Mouse (Mus musculus) adrenal gland, postnatal 14 days (tissue): Measurements from ENCODE around the gene Bhlhe40. TPM values are rescaled to one million over a fixed set of nuclear protein-coding genes. Genes with fewer than 3 reads are reported as not detected.

ENCODE experiments used
- DNase-seq: peaks from one replicate; pipeline ENCODE4 v3.0.0; 2021; ENCODE audit warnings: mixed read lengths
- long read RNA-seq, 2 experiments: library from polyadenylated mRNA; stranded (forward); transcript quantifications; one replicate each; pipeline ENCODE4 v2.0.0; 2021
- total RNA-seq: library from RNA; stranded (reverse); gene quantifications from 2 replicates; pipeline ENCODE4 v1.2.3, GENCODE M21; 2021

Bhlhe40 gene
- total RNA-seq: 67.2 and 108 TPM in 2 replicates
- long read RNA-seq, experiment 1, transcript Bhlhe40-201 (5 exons, 3,113 nt): major isoform, 123 of 144 reads
- long read RNA-seq, experiment 1, transcript Bhlhe40-204 (1 exons, 2,620 nt): minor isoform, 14 of 144 reads
- long read RNA-seq, experiment 1, partial matches to known transcripts: 0 of 144 reads
- long read RNA-seq, experiment 1, other reads (novel, unspliced or antisense): 7 of 144 reads
- long read RNA-seq, experiment 2, transcript Bhlhe40-201 (5 exons, 3,113 nt): major isoform, 72 of 84 reads
- long read RNA-seq, experiment 2, transcript Bhlhe40-204 (1 exons, 2,620 nt): minor isoform, 9 of 84 reads
- long read RNA-seq, experiment 2, partial matches to known transcripts: 0 of 84 reads
- long read RNA-seq, experiment 2, other reads (novel, unspliced or antisense): 3 of 84 reads

- peak; percentile 96 for DNase-seq
Measured at GRCm38 (mm10) chr6:108660206-108660877, at the start of gene Bhlhe40. Bhlhe40 (plus strand) TSS chr6:108660629.

- no peak for DNase-seq
Measured at GRCm38 (mm10) chr6:108611663-108612062, 48.8 kb upstream of the Bhlhe40 start.

- DNase-seq: no peak
Measured at GRCm38 (mm10) chr6:108618025-108618424, 42.4 kb upstream of the Bhlhe40 start.

- no peak for DNase-seq
Measured at GRCm38 (mm10) chr6:108623028-108623565, 37.3 kb upstream of the Bhlhe40 start.

GRCm38 (mm10) chr6:108624915-108625314, 35.5 kb upstream of the Bhlhe40 start:
- no peak for DNase-seq

- DNase-seq: no peak
Measured at GRCm38 (mm10) chr6:108630701-108631100, 29.7 kb upstream of the Bhlhe40 start.

GRCm38 (mm10) chr6:108638157-108638833, 22.1 kb upstream of the Bhlhe40 start:
- no peak for DNase-seq

GRCm38 (mm10) chr6:108642020-108642419, 18.4 kb upstream of the Bhlhe40 start:
- DNase-seq: peak; percentile 12

GRCm38 (mm10) chr6:108643035-108643434, 17.4 kb upstream of the Bhlhe40 start:
- DNase-seq: no peak

- DNase-seq: no peak
Measured at GRCm38 (mm10) chr6:108644311-108644710, 16.1 kb upstream of the Bhlhe40 start.

GRCm38 (mm10) chr6:108647094-108647493, 13.3 kb upstream of the Bhlhe40 start:
- no peak for DNase-seq

- DNase-seq: no peak
Measured at GRCm38 (mm10) chr6:108648072-108648471, 12.4 kb upstream of the Bhlhe40 start.

- DNase-seq: no peak
Measured at GRCm38 (mm10) chr6:108655861-108656260, 4.6 kb upstream of the Bhlhe40 start.

- peak; percentile 40 for DNase-seq
Measured at GRCm38 (mm10) chr6:108658051-108658415, 2.4 kb upstream of the Bhlhe40 start.

GRCm38 (mm10) chr6:108658416-108659201, 1.8 kb upstream of the Bhlhe40 start:
- peak; percentile 83 for DNase-seq

- DNase-seq: peak; percentile 98
Measured at GRCm38 (mm10) chr6:108659221-108659725, 1.2 kb upstream of the Bhlhe40 start.

GRCm38 (mm10) chr6:108659726-108660205, 663 bp upstream of the Bhlhe40 start:
- peak; percentile 96 for DNase-seq

GRCm38 (mm10) chr6:108660878-108661389, 505 bp downstream of the Bhlhe40 start:
- DNase-seq: no peak

- peak; percentile 95 for DNase-seq
Measured at GRCm38 (mm10) chr6:108661412-108661811, 983 bp downstream of the Bhlhe40 start.

- no peak for DNase-seq
Measured at GRCm38 (mm10) chr6:108661890-108662289, 1.5 kb downstream of the Bhlhe40 start.
